Mouse (Mus musculus) stomach, embryonic 15.5 days (tissue): ENCODE data around the gene Runx2. TPM values are rescaled to one million over a fixed set of nuclear protein-coding genes. Genes with fewer than 3 reads are reported as not detected.

Experiments
- ATAC-seq: fragments of 200-750 bp; cut with Nextera tagmentation; 2 replicates; pipeline ENCODE4 v1.8.0; 2017; ENCODE audit warnings: low read depth, moderate number of reproducible peaks, moderate TSS enrichment; ENCODE audit not compliant: insufficient read depth, low FRiP score
- H3K27ac ChIP-seq: fragments of 300-500 bp; sonication (generic); 2 replicates; pipeline ENCODE4 v1.5.1; 2015; ENCODE audit warnings: mild to moderate bottlenecking, inconsistent platforms
- H3K27me3 ChIP-seq: fragments of 300-500 bp; sonication (generic); replicated peaks from 2 replicates; pipeline ENCODE4 v1.6.1; 2015; ENCODE audit warnings: inconsistent platforms
- H3K36me3 ChIP-seq: fragments of 300-500 bp; sonication (generic); 2 replicates; pipeline ENCODE4 v1.6.1; 2015; ENCODE audit warnings: inconsistent platforms
- H3K4me1 ChIP-seq: fragments of 300-500 bp; sonication (generic); 2 replicates; pipeline ENCODE4 v1.6.1; 2015; ENCODE audit warnings: inconsistent platforms
- H3K4me2 ChIP-seq: fragments of 300-500 bp; sonication (generic); 2 replicates; pipeline ENCODE4 v1.6.1; 2015; ENCODE audit warnings: mild to moderate bottlenecking, inconsistent platforms
- H3K4me3 ChIP-seq: fragments of 300-500 bp; sonication (generic); replicated peaks from 2 replicates; pipeline ENCODE4 v1.5.1; 2015; ENCODE audit warnings: inconsistent platforms
- H3K9ac ChIP-seq: fragments of 300-500 bp; sonication (generic); 2 replicates; pipeline ENCODE4 v1.6.1; 2015; ENCODE audit warnings: inconsistent platforms
- H3K9me3 ChIP-seq: fragments of 300-500 bp; sonication (generic); 2 replicates; pipeline ENCODE4 v1.6.1; 2016; ENCODE audit warnings: inconsistent platforms
- WGBS: fragments of 180-500 bp; shearing (Covaris S2); methylation state at CpG from one replicate; pipeline ENCODE4 v1.1.7; 2015; 5-methylcytosine and 5-hydroxymethylcytosine counted together
- polyA plus RNA-seq: library from polyadenylated mRNA; unstranded; fragments of >200 nt; fragmentation: Nextera tagmentation; extraction: Ambion mirVana; gene quantifications from 2 replicates; pipeline ENCODE4 v1.2.1, GENCODE M21; 2015

Gene Runx2
- polyA plus RNA-seq, 1 experiment from 2014 or later, result 1.0 TPM

GRCm38 (mm10) chr17:44599132-44599531 is 215.5 kb downstream of the Runx2 start:
- no peak for ATAC-seq
- H3K27ac ChIP-seq, result no peak overlapping the region
- 76% methylated on average over 2 of the region's 2 CpGs for WGBS

GRCm38 (mm10) chr17:44597918-44598504 is 216.6 kb downstream of the Runx2 start:
- Histone ChIP-seq H3K4me3 (no peak overlapping the region), H3K27me3 (no peaks in the 10 kb centered on the region), H3K4me1 (peaks cover 14% of the 10 kb centered on the region; the same call in 1 of the 2 replicates), H3K27ac (peak overlapping the region; percentile 9; the same call in 1 of the 2 replicates), H3K9me3 (no peaks in the 10 kb centered on the region), H3K4me2 (no peak overlapping the region), H3K9ac (no peak overlapping the region), H3K36me3 (no peaks in the 10 kb centered on the region)
- 47% methylated on average over 8 of the region's 8 CpGs for WGBS
- no peak for ATAC-seq

More at GRCm38 (mm10) chr17:44599132-44599531, 215.5 kb downstream of the Runx2 start:
- H3K27me3 ChIP-seq, result no peaks in the 10 kb centered on the region
- no peak overlapping the region for H3K9ac ChIP-seq
- no peaks in the 10 kb centered on the region for H3K9me3 ChIP-seq
- H3K4me3 ChIP-seq, result no peak overlapping the region
- no peak overlapping the region for H3K4me2 ChIP-seq
- peaks cover 14% of the 10 kb centered on the region; the same call in 1 of the 2 replicates for H3K4me1 ChIP-seq
- H3K36me3 ChIP-seq, result no peaks in the 10 kb centered on the region

GRCm38 (mm10) chr17:44592737-44593090 is 221.9 kb downstream of the Runx2 start:
- Histone ChIP-seq H3K4me2 (no peak overlapping the region), H3K27me3 (no peaks in the 10 kb centered on the region), H3K36me3 (no peaks in the 10 kb centered on the region), H3K27ac (no peak overlapping the region), H3K9ac (no peak overlapping the region), H3K9me3 (no peaks in the 10 kb centered on the region), H3K4me1 (no peaks in the 10 kb centered on the region), H3K4me3 (no peak overlapping the region)
- no peak for ATAC-seq
- WGBS, result 93% methylated on average over 6 of the region's 6 CpGs

- H3K9me3 ChIP-seq, result no peaks in the 10 kb centered on the region
- H3K4me3 ChIP-seq, result no peak overlapping the region
- ATAC-seq, result no peak
- 59% methylated on average over 16 of the region's 16 CpGs for WGBS
- no peaks in the 10 kb centered on the region for H3K4me1 ChIP-seq
- H3K27ac ChIP-seq, result no peak overlapping the region
- no peaks in the 10 kb centered on the region for H3K36me3 ChIP-seq
- no peak overlapping the region for H3K9ac ChIP-seq
- H3K4me2 ChIP-seq, result no peak overlapping the region
- H3K27me3 ChIP-seq, result no peaks in the 10 kb centered on the region
These were observed 222.4 kb downstream of the Runx2 start for GRCm38 (mm10) chr17:44592067-44592736.

GRCm38 (mm10) chr17:44588470-44588869 is 226.1 kb downstream of the Runx2 start:
- H3K36me3 ChIP-seq, result no peaks in the 10 kb centered on the region
- no peak for ATAC-seq
- WGBS, result 83% methylated on average over 3 of the region's 3 CpGs
- no peaks in the 10 kb centered on the region for H3K9me3 ChIP-seq
- no peak overlapping the region for H3K4me2 ChIP-seq
- H3K4me1 ChIP-seq, result no peaks in the 10 kb centered on the region
- no peak overlapping the region for H3K27ac ChIP-seq
- H3K27me3 ChIP-seq, result no peaks in the 10 kb centered on the region
- H3K4me3 ChIP-seq, result no peak overlapping the region
- no peak overlapping the region for H3K9ac ChIP-seq

- Histone ChIP-seq H3K36me3 (no peaks in the 10 kb centered on the region), H3K9ac (no peak overlapping the region), H3K9me3 (no peaks in the 10 kb centered on the region), H3K4me3 (no peak overlapping the region), H3K4me1 (no peaks in the 10 kb centered on the region), H3K27ac (no peak overlapping the region), H3K4me2 (no peak overlapping the region), H3K27me3 (no peaks in the 10 kb centered on the region)
- ATAC-seq, result no peak
- 56% methylated on average over 3 of the region's 3 CpGs for WGBS
These were observed 226.6 kb downstream of the Runx2 start for GRCm38 (mm10) chr17:44588020-44588419.

GRCm38 (mm10) chr17:44586196-44586595 is 228.4 kb downstream of the Runx2 start:
- Histone ChIP-seq H3K4me1 (no peaks in the 10 kb centered on the region), H3K9ac (no peak overlapping the region), H3K27me3 (no peaks in the 10 kb centered on the region), H3K27ac (no peak overlapping the region), H3K4me3 (no peak overlapping the region), H3K4me2 (no peak overlapping the region), H3K36me3 (no peaks in the 10 kb centered on the region), H3K9me3 (no peaks in the 10 kb centered on the region)
- no peak for ATAC-seq
- 82% methylated on average over 3 of the region's 3 CpGs for WGBS

- no peaks in the 10 kb centered on the region for H3K9me3 ChIP-seq
These were observed 229.8 kb downstream of the Runx2 start for GRCm38 (mm10) chr17:44584781-44585180.

GRCm38 (mm10) chr17:44577791-44578190 is 236.8 kb downstream of the Runx2 start:
- Histone ChIP-seq H3K27ac (no peak overlapping the region), H3K36me3 (no peaks in the 10 kb centered on the region), H3K27me3 (no peaks in the 10 kb centered on the region), H3K9me3 (no peaks in the 10 kb centered on the region), H3K9ac (no peak overlapping the region), H3K4me2 (no peak overlapping the region), H3K4me3 (no peak overlapping the region), H3K4me1 (no peaks in the 10 kb centered on the region)
- ATAC-seq, result no peak
- 42% methylated on average over 5 of the region's 5 CpGs for WGBS

More at GRCm38 (mm10) chr17:44584781-44585180, 229.8 kb downstream of the Runx2 start:
- WGBS, result 71% methylated on average over 6 of the region's 6 CpGs
- ATAC-seq, result no peak
- H3K4me3 ChIP-seq, result no peak overlapping the region
- no peak overlapping the region for H3K27ac ChIP-seq
- no peak overlapping the region for H3K4me2 ChIP-seq
- H3K9ac ChIP-seq, result no peak overlapping the region
- no peaks in the 10 kb centered on the region for H3K27me3 ChIP-seq
- no peaks in the 10 kb centered on the region for H3K4me1 ChIP-seq
- no peaks in the 10 kb centered on the region for H3K36me3 ChIP-seq

- Histone ChIP-seq H3K27me3 (peaks cover 4% of the 10 kb centered on the region; the same call in 1 of the 2 replicates), H3K27ac (no peak overlapping the region), H3K4me2 (no peak overlapping the region), H3K9ac (no peak overlapping the region), H3K36me3 (no peaks in the 10 kb centered on the region), H3K9me3 (no peaks in the 10 kb centered on the region), H3K4me3 (no peak overlapping the region), H3K4me1 (no peaks in the 10 kb centered on the region)
- 84% methylated on average over 5 of the region's 5 CpGs for WGBS
- no peak for ATAC-seq
These were observed 243.7 kb downstream of the Runx2 start for GRCm38 (mm10) chr17:44570899-44571298.

GRCm38 (mm10) chr17:44569020-44569621 is 245.5 kb downstream of the Runx2 start:
- no peaks in the 10 kb centered on the region for H3K36me3 ChIP-seq
- WGBS, result 83% methylated on average over 8 of the region's 8 CpGs
- ATAC-seq, result 0 out of 2 replicates have a peak, but pooled peaks have one; percentile 18
- no peak overlapping the region for H3K4me2 ChIP-seq
- no peak overlapping the region for H3K9ac ChIP-seq
- no peak overlapping the region for H3K4me3 ChIP-seq
- peaks cover 4% of the 10 kb centered on the region; the same call in 1 of the 2 replicates for H3K27me3 ChIP-seq
- no peaks in the 10 kb centered on the region for H3K4me1 ChIP-seq
- no peak overlapping the region for H3K27ac ChIP-seq
- H3K9me3 ChIP-seq, result no peaks in the 10 kb centered on the region

GRCm38 (mm10) chr17:44566992-44567391 is 247.6 kb downstream of the Runx2 start:
- H3K4me3 ChIP-seq, result no peak overlapping the region
- H3K4me1 ChIP-seq, result no peaks in the 10 kb centered on the region
- no peak overlapping the region for H3K9ac ChIP-seq
- H3K27ac ChIP-seq, result no peak overlapping the region
- H3K36me3 ChIP-seq, result no peaks in the 10 kb centered on the region
- ATAC-seq, result no peak
- H3K27me3 ChIP-seq, result peaks cover 4% of the 10 kb centered on the region; the same call in 1 of the 2 replicates
- H3K4me2 ChIP-seq, result no peak overlapping the region
- WGBS, result 73% methylated on average over 5 of the region's 5 CpGs
- no peaks in the 10 kb centered on the region for H3K9me3 ChIP-seq
